ENCODE assay signal across 14 mouse cellular contexts in genomic region chr13:51247378-51247777, GRCm38 (mm10).
"Had no signal": no experiment of that assay in that cellular context is flagged by ENCODE, and none has a peak within 500 bp of the region (broad histone marks: within the 10 kb centered on the region; RNA-seq: fewer than 3 reads in every experiment).

No protein-coding gene starts in this region.

- H3K9ac ChIP-seq: lung, embryonic 14.5 days; midbrain, embryonic 13.5 days; midbrain, embryonic 15.5 days; neural tube, embryonic 12.5 days; stomach, embryonic 15.5 days had no signal

- H3K4me2 ChIP-seq: lung, embryonic 14.5 days; midbrain, embryonic 11.5 days; midbrain, embryonic 13.5 days; midbrain, embryonic 15.5 days; neural tube, embryonic 12.5 days; stomach, embryonic 15.5 days had no signal

- H3K36me3 ChIP-seq: midbrain, embryonic 13.5 days; midbrain, embryonic 15.5 days; neural tube, embryonic 12.5 days; stomach, embryonic 15.5 days had no signal

- H3K9me3 ChIP-seq: midbrain, embryonic 13.5 days; midbrain, embryonic 15.5 days; neural tube, embryonic 12.5 days; stomach, embryonic 15.5 days had no signal

- H3K27me3 ChIP-seq: megakaryocyte, embryonic 14.5 days; midbrain, embryonic 13.5 days; midbrain, embryonic 15.5 days; neural tube, embryonic 12.5 days; stomach, embryonic 15.5 days had no signal

- H3K27ac ChIP-seq: midbrain, embryonic 13.5 days; midbrain, embryonic 15.5 days; neural tube, embryonic 12.5 days; stomach, embryonic 15.5 days; stomach, postnatal 0 days had no signal

- ATAC-seq: midbrain, embryonic 13.5 days; midbrain, embryonic 15.5 days had no signal

- H3K4me1 ChIP-seq: megakaryocyte, embryonic 14.5 days; midbrain, embryonic 13.5 days; midbrain, embryonic 15.5 days; neural tube, embryonic 12.5 days; stomach, embryonic 15.5 days had no signal

- H3K4me3 ChIP-seq: megakaryocyte, embryonic 14.5 days; midbrain, embryonic 13.5 days; midbrain, embryonic 15.5 days; neural tube, embryonic 12.5 days; stomach, embryonic 15.5 days had no signal

- DNase-seq: lung, adult 18-20 months; lung, embryonic 14.5 days; lung, postnatal 10 days; lung, postnatal 4 days; right cerebral cortex, postnatal 14 days; thymus, adult 2 months; thymus, postnatal 25 days had no signal
